Mouse (Mus musculus): ENCODE data around the gene Cntnap5a.

Gene Cntnap5a

DNA sequence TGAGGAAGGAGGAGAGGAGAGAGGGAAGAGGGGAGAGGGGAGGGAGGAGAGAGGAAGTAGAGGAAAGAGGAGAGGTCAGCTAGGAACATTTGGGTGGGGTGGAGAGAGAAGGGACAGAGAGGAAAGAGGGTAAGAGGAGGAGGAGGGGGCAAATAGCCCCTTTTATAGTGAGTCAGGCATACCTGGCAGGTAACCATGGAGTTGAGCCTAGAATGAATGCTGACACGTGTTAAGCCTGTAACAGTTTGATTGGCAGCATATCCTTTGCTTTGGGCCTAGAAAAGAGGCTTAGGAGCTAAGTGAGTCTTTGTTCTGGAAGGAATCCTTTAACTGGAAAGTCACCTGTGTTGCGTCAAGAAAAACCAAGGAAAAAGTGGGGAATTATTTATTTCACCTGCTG is 681.6 kb downstream of the Cntnap5a start:
- no peak for DNase-seq (ENCODE audit: low spot score)

DNA sequence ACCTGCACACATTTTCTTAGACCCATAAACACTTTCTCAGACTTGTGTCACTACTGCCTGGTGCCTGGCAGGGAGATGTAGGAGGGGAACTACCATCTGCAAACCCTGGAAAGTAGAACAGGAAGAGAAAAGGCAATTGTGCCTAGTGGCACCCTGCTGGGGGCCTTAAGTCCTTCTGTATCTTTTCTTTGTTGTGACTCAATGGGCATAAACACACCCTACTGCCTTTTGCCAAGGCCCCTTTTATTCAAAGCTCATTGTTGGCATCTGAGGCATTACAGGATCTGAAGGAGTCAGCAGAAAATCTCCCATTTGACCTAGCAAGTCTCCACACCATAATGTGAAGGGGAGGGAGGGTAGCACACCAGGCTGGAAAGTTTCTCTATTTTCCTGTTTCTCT is 682.2 kb downstream of the Cntnap5a start:
- peak; percentile 36 for DNase-seq (ENCODE audit: low spot score)

DNA sequence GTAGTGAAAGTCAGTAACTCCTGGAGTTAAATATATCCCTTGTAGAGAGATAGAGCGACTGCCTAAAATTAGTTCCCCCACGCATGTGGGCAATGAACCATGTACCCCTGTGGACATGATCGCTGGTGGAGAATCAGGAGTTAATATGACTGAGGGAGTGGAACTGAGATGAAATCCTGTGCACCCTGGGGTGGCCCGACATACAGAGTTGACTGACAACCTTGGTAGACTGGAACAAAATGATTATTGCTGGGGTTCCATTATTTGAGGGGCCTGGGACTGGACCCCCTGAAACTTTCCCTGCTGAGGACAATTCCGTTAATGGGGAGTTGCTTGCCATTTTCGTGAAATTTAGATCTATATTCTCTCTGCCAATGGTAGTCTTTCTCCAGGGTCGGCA is 683.0 kb downstream of the Cntnap5a start:
- DNase-seq (ENCODE audit: low spot score): no peak

DNA sequence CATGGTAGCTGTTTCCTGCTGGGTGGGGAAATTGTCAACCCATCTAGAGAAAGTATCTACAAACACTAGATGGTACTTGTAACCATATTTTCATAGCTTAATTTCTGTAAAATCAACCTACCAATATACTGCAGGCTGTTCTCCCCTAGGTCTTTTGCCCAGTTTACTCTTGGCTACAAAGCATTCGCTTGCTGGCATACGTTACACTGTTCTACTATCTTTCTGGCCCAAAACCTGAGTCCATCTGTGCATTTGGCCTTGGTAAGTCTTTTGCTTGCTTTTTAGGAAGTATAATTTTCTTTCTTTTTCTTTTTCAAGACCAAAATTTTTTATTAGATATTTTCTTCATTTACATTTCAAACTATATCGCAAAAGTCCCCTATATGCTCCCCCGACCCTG is 686.3 kb downstream of the Cntnap5a start:
- DNase-seq (ENCODE audit: low spot score): no peak

DNA sequence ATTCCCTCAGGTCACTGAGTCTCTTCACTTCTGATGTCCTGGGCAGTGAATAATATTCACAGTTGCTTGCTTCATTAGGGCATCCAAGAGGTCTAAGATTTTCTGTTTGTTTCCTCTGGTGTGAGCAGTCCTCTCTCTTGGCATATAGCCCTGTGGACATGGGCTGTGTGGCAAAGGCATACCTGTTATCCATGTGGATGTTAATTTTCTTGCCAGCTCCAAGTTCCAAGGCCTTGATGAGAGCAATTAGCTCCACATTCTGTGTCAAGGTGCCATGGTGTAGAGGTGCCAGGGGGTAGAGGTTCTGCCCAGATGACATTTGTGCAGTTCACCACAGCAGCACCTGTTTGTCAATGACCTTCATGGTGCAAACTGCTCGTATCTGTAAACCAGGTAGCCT is 689.0 kb downstream of the Cntnap5a start:
- no peak for DNase-seq (ENCODE audit: low spot score)

DNA sequence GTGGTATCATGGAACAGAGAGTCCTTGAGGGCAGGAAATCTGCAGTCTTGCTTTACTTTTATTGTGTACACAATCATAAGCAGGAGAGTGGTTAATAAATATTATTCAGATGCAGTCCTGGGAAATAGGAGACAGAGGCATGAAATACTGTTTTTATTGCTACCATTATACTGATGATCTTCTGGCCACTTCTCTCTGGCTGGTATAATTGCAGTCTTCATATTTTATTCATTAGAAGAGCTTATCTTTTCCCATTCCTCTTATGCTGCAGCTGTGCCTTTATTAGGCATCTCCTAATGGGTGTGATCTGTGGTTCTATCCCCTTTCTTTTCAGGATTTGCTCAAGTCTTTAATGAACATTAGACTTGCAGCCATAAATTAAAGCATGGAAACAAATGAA is 707.8 kb downstream of the Cntnap5a start:
- DNase-seq (ENCODE audit: low spot score): no peak

DNA sequence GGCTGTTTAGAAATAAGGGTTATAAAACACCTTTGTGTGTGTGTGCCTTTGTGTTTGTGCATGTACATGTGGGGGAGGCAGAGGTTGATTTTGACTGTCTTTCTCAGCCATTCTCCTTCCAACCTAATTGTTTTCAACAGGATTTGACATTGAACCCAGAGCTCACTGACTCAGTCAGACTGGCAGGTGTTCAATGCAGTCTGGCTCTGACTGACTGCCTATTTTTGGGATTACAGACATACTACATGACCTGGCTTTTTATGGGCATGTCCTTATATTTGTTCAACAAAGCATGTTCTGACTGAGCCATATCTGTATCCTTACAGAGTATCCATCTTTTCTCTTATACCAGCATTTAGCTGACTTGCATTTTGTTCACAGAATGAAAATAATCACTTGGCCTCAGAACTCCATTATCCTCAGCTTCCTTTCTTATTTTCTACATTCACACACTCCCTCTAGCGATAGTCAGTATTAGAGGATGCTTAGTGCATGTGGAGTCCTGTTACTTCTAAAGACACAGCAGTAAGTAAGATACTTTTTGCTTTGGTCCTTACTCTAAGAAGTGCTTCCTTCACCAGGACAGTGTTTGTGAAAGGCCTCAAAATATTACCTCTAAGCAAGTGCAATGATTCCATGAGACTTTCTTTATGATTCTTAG is 717.6 kb downstream of the Cntnap5a start:
- DNase-seq (ENCODE audit: low spot score): no peak

DNA sequence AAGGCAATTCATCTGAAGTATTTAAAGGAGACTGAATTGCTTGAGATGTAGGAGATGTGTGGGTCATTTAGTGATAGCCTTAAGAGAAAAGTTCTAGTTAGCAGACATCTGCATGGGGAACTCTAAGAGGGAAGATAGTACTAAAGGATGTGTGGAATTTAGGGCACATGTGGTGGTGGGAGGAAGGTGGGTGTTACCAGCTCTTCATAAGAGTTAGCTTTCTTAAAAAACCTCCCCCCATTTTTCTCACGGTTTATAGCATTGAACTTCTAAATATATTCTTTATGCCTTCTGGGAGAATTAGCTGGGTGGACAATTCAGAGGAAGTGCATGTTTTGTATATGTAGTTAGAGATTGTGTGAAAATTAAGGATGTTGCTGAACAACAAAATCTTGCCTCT is 725.3 kb downstream of the Cntnap5a start:
- DNase-seq (ENCODE audit: low spot score): no peak

DNA sequence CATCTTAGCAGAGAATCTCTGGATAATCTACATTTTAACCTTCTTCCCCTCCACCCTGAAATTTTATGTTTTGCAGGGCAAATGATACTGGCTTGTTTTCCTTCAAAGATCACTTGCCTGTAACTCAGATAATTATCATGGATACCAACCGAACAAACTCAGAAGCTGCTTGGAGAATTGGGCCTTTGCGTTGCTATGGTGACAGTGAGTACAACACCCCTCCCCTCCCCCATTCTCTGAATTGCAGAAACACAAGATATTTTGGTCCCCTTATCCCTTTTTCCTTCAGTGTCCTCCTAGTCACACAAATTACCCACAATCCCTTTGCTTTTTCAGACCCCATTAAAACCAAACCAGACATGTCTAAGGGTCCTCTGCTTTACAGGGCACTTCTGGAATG is 743.8 kb downstream of the Cntnap5a start:
- peak; percentile 21 for DNase-seq (ENCODE audit: low spot score)

DNA sequence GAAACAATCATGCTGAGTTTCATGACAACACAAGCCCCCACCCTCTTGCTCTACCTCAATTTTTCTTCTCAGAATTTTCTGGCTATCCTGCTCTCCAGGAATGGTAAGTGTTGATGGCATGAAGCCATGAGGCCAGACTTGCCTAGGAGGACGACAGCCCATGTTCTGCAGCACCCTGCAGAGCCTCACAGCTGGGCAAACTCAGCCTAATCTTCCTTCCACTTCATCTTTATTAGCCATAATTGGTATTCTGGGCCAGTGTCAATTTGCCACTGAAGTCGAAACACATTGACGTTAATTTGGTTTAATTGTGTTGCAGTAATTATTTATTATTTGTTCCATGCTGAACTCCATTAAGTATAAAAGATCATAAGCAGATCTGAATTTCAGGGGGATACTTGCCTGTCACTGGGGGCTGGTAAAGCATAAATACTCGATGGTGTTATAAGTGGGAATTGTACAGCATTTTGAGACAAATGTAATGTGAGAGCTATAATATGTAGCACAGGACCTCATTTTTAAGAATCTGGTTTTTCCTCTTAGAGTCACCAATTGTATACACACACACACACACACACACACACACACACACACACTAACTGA is 770.7 kb downstream of the Cntnap5a start:
- no peak for DNase-seq (ENCODE audit: low spot score)

DNA sequence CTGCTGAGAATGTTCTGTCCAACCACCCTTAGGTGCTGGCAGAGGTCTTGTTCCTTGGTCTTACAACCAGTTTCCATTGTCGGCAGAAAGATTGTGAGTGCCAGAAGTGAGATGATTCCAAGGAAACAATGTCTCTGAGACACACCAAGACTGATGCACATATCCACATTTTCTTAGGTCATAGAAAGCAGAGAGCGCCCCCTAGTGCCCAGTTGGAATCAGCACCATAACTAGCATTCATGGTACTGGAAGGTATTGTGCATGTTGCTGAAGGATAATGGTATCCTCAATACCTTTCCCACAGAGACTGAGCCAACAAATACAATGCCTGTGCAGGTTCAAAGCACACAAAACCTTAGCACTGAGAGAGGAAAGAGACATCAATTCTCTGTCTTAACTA is 793.1 kb downstream of the Cntnap5a start:
- peak; percentile 82 for DNase-seq (ENCODE audit: low spot score)

DNA sequence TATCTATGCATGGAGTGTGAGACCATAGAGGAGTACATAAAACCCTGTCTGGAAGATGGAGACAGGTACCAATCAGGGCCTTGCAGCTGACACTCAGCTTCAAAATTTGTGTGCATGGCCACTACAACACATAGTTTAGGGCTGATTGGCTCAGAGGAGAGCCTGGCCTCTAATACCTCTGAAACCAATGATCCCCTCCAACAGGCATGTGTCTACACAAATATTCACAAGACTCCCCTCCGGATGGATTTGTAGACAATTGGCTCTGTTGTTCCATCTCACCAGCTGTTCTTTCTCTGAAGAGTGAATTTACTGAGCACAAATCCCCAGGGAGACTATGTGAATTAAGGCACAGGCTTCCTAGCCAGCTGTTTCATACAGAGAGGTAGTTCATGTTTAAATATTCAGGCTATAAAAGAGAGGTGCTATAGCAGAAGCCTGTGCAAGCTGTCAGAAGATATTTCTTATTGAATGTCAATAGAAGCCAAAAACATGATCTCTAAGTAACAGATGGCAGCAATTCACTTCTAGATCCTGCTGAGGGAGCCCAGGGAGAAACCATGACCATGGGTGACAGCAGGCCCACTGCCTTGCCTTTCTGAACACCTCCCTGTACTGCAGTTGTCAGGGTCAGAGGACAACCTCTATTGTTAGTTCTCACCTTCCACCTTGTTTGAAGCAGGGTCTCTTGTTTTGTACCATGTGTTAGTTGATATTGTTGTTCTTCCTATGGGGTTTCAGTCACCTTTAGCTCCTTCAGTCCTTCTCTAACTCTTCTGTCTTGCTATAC is 804.4 kb downstream of the Cntnap5a start:
- DNase-seq (ENCODE audit: low spot score): no peak

DNA sequence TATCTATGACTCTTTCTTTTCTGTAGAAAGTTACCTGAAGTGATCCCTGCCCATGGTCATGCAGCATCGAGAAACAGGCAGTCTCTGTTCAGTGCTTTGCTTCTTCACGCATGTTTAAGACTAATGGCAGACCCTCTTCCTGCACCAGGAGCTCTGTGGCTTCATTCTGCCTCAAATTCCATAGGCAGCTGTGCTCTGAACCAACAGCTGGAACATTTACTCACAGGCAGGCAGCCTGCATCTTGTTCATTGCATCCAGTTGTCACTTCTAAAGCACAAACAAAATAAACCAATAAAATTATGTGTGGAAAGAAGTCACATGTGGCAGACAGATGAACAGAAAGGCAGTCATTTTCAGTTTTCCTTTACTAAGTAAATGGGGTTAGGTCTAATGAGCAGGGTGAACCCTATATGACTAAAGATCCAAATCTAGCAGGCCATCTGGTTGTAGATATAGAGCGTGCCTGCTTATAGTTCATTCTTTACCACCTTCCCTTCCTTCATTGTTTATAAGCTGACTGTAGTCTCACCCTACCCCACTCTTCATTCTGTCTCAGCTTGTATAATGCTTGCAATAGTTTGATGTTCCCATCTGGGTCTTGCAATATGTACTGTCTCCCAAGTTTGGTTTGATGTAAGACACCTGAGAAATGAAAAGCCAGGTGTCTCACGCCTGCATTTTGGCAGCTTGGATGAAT is 893.6 kb downstream of the Cntnap5a start:
- DNase-seq (ENCODE audit: low spot score): no peak

DNA sequence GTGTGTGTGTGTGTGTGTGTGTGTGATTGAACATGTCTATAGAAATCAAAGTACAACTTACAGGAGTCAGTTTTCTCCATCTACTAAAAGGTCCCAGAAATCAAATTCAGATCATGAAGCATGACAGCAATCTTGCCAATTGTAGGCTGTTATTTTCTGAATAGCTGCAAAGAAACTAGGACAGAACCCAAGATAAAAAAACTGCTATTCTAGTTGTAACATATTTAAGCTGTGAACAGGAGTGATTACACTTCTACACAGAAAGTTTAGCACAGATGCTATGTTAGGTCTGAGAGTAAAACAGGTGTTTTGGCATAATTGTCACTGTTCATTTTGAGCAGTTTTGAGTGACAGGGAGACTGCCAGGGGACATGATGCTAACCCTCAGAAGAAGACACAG is 931.7 kb downstream of the Cntnap5a start:
- no peak for DNase-seq (ENCODE audit: low spot score)
